Mouse (Mus musculus): Measurements from ENCODE around the gene Edem2.

Edem2 gene

GRCm38 (mm10) chr2:155729158-155729645 lies at the start of gene Edem2:
Edem2 (minus strand) TSS chr2:155729475.
- peak; percentile 94 for DNase-seq (ENCODE audit: low spot score)

GRCm38 (mm10) chr2:155779066-155779465 lies 49.8 kb upstream of the Edem2 start:
- DNase-seq (ENCODE audit: low spot score) = no peak

GRCm38 (mm10) chr2:155778004-155778403 lies 48.7 kb upstream of the Edem2 start:
- no peak for DNase-seq (ENCODE audit: low spot score)

DNA sequence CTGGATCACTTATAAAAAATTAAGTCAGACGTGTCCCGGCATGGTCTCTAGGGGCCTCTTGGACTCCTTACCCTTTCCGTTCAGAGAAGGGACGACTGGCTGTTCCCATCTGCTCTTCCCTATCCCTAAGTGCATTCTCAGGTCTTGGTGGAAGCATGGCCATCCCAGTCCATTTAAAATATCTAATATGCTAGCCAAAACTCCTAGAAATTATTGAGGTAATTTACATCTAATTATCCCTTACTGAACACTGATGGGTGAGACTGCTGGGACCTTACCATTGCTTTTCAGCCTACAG lies 48.4 kb upstream of the Edem2 start:
- peak; percentile 25 for DNase-seq (ENCODE audit: low spot score)

GRCm38 (mm10) chr2:155776824-155777687 lies 47.8 kb upstream of the Edem2 start:
- DNase-seq (ENCODE audit: low spot score) = no peak

DNA sequence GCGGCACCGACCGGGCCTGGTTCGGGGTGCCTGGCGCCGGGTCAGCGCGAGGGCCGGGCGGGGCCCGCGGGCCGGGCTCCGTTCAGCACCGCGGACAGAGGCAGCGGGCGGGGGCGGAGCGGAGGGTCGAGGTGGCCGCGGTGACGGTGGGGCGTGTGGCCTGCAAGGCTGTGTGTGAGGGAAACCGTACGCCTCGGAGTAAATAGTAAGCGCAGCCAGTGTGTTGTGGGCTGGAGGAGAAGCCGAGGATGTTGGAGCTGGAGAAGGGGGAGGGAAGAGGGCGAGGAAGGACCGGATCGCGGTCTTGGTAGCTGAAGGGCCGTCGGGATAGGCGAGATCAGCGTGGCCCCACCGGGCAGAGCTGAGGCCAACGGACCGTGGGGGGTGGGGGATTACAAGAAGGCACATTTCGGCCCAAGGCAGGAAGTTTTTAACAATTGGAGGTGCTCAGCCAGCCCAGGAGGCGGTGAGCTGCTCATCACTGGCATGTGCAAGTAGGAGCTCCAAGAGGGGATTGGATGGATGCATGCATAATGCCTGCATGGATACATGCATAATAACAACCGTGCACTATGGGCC lies 46.5 kb upstream of the Edem2 start:
- DNase-seq (ENCODE audit: low spot score) = peak; percentile 70

- peak; percentile 22 for DNase-seq (ENCODE audit: low spot score)
These were observed 45.8 kb upstream of the Edem2 start, which contains the start of gene Mmp24 for GRCm38 (mm10) chr2:155774927-155775684. Mmp24 (plus strand) TSS chr2:155775342.

GRCm38 (mm10) chr2:155774261-155774926 lies 45.1 kb upstream of the Edem2 start:
- DNase-seq (ENCODE audit: low spot score) = no peak

DNA sequence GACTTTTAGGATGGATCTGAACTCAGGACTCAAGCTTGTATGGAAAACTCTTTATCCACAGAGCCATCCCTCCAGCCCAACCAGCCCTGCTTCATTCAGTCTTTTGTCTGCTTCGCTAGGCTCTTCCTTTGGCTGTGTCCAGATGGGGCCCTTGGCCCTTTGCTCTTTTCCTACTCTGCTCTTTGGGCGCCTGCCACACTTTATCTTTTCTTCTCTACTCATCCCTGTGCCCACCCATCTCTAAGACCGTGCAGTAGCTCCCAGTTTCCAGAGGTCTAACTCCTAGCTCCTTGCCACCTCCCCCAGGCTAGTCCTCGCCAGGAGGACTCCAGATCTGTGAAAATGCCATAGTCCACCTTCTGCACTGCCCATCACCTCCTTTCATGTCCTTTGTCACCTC lies 44.4 kb upstream of the Edem2 start:
- DNase-seq (ENCODE audit: low spot score) = no peak

- peak; percentile 91 for DNase-seq (ENCODE audit: low spot score)
These were observed 35.6 kb upstream of the Edem2 start for GRCm38 (mm10) chr2:155764679-155765418.

- no peak for DNase-seq (ENCODE audit: low spot score)
These were observed 27.7 kb upstream of the Edem2 start for GRCm38 (mm10) chr2:155756855-155757566.

- DNase-seq (ENCODE audit: low spot score) = peak; percentile 57
These were observed 26.5 kb upstream of the Edem2 start for GRCm38 (mm10) chr2:155755746-155756145.

GRCm38 (mm10) chr2:155751014-155751786 lies 21.9 kb upstream of the Edem2 start, which contains the start of gene Procr:
Procr (plus strand) TSS chr2:155751117.
- peak; percentile 25 for DNase-seq (ENCODE audit: low spot score)

GRCm38 (mm10) chr2:155749394-155749793 lies 20.1 kb upstream of the Edem2 start:
- no peak for DNase-seq (ENCODE audit: low spot score)

DNA sequence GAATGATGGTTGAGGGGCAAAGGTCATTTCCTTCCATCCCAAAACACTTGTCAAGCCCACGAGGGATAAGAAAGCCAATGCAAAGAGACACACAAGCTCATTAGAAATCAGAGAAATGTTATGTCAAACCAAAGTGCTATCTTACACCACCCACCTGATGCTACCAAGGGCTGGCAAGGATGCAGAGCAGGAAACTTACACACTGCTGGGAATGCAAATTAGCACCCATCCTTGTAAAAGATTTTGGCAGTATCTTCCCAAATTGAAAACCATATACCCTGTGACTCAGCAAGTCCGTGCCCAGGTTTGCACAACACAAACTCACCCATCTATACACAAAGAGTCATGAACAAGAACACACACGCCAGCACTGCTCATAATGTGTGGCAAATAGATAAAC lies 16.2 kb upstream of the Edem2 start:
- no peak for DNase-seq (ENCODE audit: low spot score)

DNA sequence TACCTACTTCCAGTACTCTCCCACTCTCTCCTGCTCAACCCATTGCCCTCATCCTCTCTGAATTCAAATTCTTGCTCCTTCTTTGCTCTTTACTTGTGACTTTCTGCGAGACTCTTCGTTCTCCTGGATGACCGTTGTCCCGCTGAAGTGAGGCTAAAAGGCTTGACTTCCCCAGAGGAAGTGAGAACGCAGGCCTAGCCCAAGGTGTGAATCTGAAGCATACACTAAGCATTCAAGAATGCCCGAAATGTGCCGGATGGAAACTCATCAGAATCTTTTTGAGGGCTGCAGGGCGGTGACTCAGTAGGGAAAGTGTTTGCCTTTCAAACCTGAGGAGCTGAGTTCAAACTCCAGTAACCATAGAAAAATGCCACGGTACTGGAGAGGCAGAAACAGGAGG lies 14.1 kb upstream of the Edem2 start:
- DNase-seq (ENCODE audit: low spot score) = no peak

GRCm38 (mm10) chr2:155742931-155743337 lies 13.7 kb upstream of the Edem2 start:
- DNase-seq (ENCODE audit: low spot score) = no peak

GRCm38 (mm10) chr2:155742211-155742610 lies 12.9 kb upstream of the Edem2 start:
- DNase-seq (ENCODE audit: low spot score) = no peak

- DNase-seq (ENCODE audit: low spot score) = no peak
These were observed 8.5 kb upstream of the Edem2 start for GRCm38 (mm10) chr2:155737803-155738202.

DNA sequence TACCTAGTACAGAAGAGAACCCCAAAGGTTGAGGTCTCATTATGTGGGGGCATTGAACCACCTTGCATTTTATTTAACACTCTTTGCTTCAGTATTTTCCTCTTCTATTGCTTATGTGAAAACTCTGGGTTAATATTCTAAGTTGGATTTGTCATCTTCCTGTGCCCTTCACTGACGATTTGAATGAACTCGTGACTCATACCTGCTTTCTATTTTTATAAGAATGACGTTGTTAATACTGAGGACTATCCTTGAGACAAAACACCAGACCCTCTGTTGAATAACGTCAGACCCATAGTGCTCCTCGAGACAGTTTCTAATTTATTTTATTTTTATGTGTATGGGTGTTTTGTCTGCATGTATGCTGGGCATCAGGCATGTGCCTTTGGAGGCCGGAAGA lies 7.7 kb upstream of the Edem2 start:
- DNase-seq (ENCODE audit: low spot score) = no peak
